ENCODE assay signal across 15 mouse cellular contexts in the genomic region with DNA sequence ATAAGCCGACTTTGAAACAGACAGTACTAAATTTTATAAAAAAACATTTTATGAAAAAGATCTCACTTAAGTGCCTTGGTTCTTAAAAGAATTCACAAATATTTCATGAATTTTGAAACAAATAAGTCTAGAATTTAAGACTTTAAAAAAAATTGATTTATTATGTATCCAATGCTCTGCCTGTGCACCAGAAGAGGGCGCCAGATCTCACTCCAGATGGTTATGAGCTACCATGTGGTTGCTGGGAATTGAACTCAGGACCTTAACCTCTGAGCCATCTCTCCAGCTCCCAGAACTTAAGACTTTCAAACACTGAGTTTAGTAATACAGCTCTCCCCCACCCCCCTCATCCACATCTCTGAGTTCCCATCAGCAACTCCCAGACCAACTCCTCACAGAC. TPM values are rescaled to one million over a fixed set of nuclear protein-coding genes. Genes with fewer than 3 reads are reported as not detected.
DNase-seq lines count a peak whose midpoint lies in the region; TF ChIP-seq lines count a peak whose summit lies in the region.
"Had no signal": no experiment of that assay in that cellular context is flagged by ENCODE, and none has a peak within 500 bp of the region (broad histone marks: within the 10 kb centered on the region; RNA-seq: fewer than 3 reads in every experiment).

No protein-coding gene starts in this region.

- no peak overlapping the region for H3K4me3 ChIP-seq in layer of hippocampus, adult 2 months
- no peak overlapping the region for H3K4me3 ChIP-seq in E14TG2a.4 (replicated peaks; ENCODE audit: low read length)
- no peak overlapping the region for H3K4me3 ChIP-seq in bone marrow, adult 2 months (replicated peaks; ENCODE audit: control insufficient read depth, low read depth, low read length)
- H3K4me3 ChIP-seq: erythroblast, embryonic 14.5 days; lung, embryonic 15.5 days had no signal

- no peaks in the 10 kb centered on the region for H3K27me3 ChIP-seq in E14TG2a.4 (ENCODE audit: insufficient read depth, low read length)
- H3K27me3 ChIP-seq: lung, embryonic 15.5 days had no signal

- no peak for TF ChIP-seq POLR2A in bone marrow, adult 2 months (IDR thresholded peaks at IDR 0.05; ENCODE audit: borderline replicate concordance, control insufficient read depth, low read depth, low read length)

- peaks cover 45% of the 10 kb centered on the region for H3K4me1 ChIP-seq in E14TG2a.4 (replicated peaks; ENCODE audit: low read depth, low read length)
- peaks cover 2% of the 10 kb centered on the region; the same call in 1 of the 2 replicates for H3K4me1 ChIP-seq in bone marrow, adult 2 months (ENCODE audit: control insufficient read depth, insufficient read depth, low read length)

- H3K36me3 ChIP-seq in E14TG2a.4 (ENCODE audit: insufficient read depth, low read length): no peaks in the 10 kb centered on the region
- H3K36me3 ChIP-seq: lung, embryonic 15.5 days had no signal

- no peak overlapping the region for H3K27ac ChIP-seq in layer of hippocampus, adult 2 months
- no peak overlapping the region for H3K27ac ChIP-seq in bone marrow, adult 2 months (ENCODE audit: control insufficient read depth, insufficient read depth, low read depth, low read length, poor library complexity)
- H3K27ac ChIP-seq: hindbrain, embryonic 14.5 days; lung, embryonic 15.5 days had no signal

- WGBS in bone marrow, adult 2 months: 89% methylated on average over 2 of the region's 2 CpGs

- peak; percentile 54 for TF ChIP-seq CTCF in layer of hippocampus, adult 2 months (conservative IDR thresholded peaks at IDR 0.05)
- peak; percentile 74 for TF ChIP-seq CTCF in E14TG2a.4 (conservative IDR thresholded peaks at IDR 0.05; ENCODE audit: low read length)
- TF ChIP-seq CTCF in bone marrow, adult 2 months (IDR thresholded peaks at IDR 0.05; ENCODE audit: control insufficient read depth, insufficient read depth, low read length): peak; percentile 28; the same call in 1 of the 2 replicates

- DNase-seq in layer of hippocampus, adult 2 months (ENCODE audit: low spot score in 2 of 2): no peak
- DNase-seq in layer of hippocampus, postnatal 25 days (ENCODE audit: extremely low spot score in 1 of 2, low spot score in 1 of 2): no peak
- peak; percentile 48 for DNase-seq in 416B (ENCODE audit: low read depth)
- no peak for DNase-seq in right cerebral cortex, adult 2 months (ENCODE audit: low spot score in 2 of 2)
- DNase-seq in gastrocnemius, adult 18-20 months (ENCODE audit: low spot score): no peak
- DNase-seq: adrenal gland, adult 8-10 months; cerebellum, postnatal 10 days; kidney, postnatal 14 days; layer of hippocampus, postnatal 36 days; right cerebral cortex, postnatal 14 days had no signal

- H3K9me3 ChIP-seq in E14TG2a.4 (ENCODE audit: low read length): no peaks in the 10 kb centered on the region
- H3K9me3 ChIP-seq: lung, embryonic 15.5 days had no signal

RNA-seq across cellular contexts. Expression of gene Calm1, which starts 16.6 kb away (rescaled TPM):
- 1,000 to 10,000 TPM; 2,009 to 2,049 TPM for total RNA-seq in layer of hippocampus, adult 2 months (2021)
- total RNA-seq in layer of hippocampus, postnatal 25 days (2021): 1,000 to 10,000 TPM; 1,915 to 2,063 TPM
- polyA plus RNA-seq in bone marrow, adult 2 months (2011; ENCODE audit: insufficient read depth, insufficient read length, low replicate concordance, missing spikeins): 105 and 143 TPM in 2 replicates
- 100 to 1,000 TPM; 568 to 588 TPM for total RNA-seq in gastrocnemius, adult 18-20 months (2021)

RNA-seq across cellular contexts. Expression of gene Nrde2, which starts 23.2 kb away (rescaled TPM):
- 10 to 100 TPM; 23.8 to 24.3 TPM for total RNA-seq in layer of hippocampus, adult 2 months (2021)
- 10 to 100 TPM; 19.4 to 21.7 TPM for total RNA-seq in layer of hippocampus, postnatal 25 days (2021)
- polyA plus RNA-seq in bone marrow, adult 2 months (2011; ENCODE audit: insufficient read depth, insufficient read length, low replicate concordance, missing spikeins): 10.0 and 19.8 TPM in 2 replicates
- total RNA-seq in gastrocnemius, adult 18-20 months (2021): 1 to 10 TPM; 7.5 to 7.8 TPM
